Mouse (Mus musculus): ENCODE measurements around the gene Chmp6.

The Chmp6 gene

DNA sequence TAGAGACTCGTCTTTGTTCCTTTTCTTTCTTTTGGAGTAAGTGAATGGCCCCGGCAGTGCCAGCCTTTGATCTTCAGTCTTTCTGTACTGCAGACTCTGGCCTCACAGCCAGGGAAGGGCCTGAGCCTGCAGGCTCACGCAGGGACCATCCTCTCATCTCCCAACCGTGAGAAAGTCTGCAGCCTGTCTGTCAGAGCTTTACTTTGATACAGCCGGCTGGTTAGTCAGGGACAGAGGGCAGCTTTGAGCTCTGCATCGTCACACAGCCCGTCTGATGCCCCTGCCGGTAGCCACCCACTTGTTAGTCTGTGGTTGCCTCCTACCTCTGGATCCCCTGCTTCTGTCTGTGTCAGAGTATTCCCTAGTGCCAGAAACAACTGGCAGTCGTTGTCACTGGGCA lies 51.8 kb downstream of the Chmp6 start:
- no peak for DNase-seq

DNA sequence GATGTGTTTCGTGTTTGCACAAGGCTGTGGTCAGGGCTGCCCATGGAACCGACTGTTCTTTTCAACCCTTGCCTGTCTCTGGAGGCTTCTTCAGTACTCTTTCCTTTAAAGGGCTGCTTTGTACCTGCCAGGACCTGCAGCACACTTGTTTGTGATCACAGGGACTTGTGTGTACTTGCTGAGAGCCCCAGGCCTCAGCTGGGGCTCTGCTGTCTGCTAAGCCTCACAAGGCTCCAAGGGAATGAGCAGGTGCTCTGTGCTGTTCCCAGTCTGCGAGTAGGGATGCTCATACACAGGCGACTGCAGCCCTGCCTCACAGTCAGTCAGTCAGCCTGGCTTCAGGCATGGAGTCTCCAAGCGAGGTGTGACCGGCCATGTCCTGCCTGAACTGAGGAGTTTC lies 53.1 kb downstream of the Chmp6 start:
- no peak for DNase-seq

DNA sequence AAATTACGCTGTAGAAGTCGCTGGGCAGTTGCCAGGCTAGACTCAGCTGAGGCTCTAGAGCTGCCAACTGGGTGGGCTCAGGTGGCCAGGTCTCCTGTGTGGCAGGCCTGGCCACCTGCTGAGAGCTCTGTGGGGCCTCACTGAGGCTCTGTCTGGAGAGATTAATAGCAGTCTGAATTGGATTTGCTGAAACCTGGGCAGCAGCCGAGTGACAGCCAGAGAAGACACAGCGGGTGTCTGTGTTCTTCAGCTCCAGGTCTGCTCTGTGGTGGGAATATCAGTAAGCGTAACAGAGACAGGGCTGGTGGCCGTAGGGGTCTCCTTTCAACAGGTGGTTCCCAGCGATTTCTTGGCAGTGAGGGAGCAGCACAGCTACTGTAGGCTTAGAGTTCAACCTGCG lies 54.2 kb downstream of the Chmp6 start:
- DNase-seq: no peak

GRCm38 (mm10) chr11:119967892-119968291 lies 54.7 kb downstream of the Chmp6 start:
- no peak for DNase-seq
